Mouse (Mus musculus) small intestine, adult 2 months (tissue): ENCODE measurements at regions not wholly inside any gene's neighbourhood (a gene's known extent, or its start where the extent isn't known, plus 50 kb on each side); places are given as distances from the start of the nearest gene placed in this dataset.

Experiments
- CTCF ChIP-seq: fragments of 200-500 bp; IDR thresholded peaks from 2 replicates; pipeline ENCODE4 v1.5.1; 2012; ENCODE audit warnings: low read depth, mild to moderate bottlenecking, control low read depth, inconsistent platforms, low read length, moderate library complexity, mixed read lengths; ENCODE audit not compliant: insufficient replicate concordance, insufficient read length; ENCODE audit errors: extremely low read depth
- POLR2A ChIP-seq: fragments of 200-500 bp; IDR thresholded peaks from 2 replicates; pipeline ENCODE4 v1.6.1; 2012; ENCODE audit warnings: low read depth, mild to moderate bottlenecking, control low read depth, inconsistent platforms, low read length, moderate library complexity

DNA sequence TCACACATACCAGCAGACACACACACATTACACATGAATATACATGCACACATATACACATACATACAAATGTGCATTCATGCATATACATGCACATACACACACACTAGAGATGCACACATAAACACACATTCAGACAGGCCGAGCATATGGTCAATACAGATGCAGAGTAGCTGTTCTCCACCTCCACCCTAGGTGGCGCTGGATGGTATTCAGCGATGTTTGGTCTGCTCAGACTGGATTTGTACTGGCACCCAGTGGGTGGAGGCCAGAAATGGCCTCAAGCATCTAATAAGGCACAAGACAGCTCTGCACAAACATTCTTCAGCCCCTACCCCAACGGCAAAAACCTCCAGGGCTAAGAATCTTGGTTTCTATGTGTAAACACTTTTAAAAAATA is 578.3 kb upstream of the Mki67 start:
- peak; percentile 43; the same call in 1 of the 2 replicates for TF ChIP-seq CTCF
- TF ChIP-seq POLR2A = no peak
